Mouse (Mus musculus): ENCODE results near the gene Mlxipl.

Mlxipl gene

GRCm38 (mm10) chr5:135186621-135187348 is 97.1 kb downstream of the Mlxipl start, which contains the start of gene Baz1b:
TSS of gene Baz1b (plus strand) at chr5:135187264.
- peak; percentile 95 to 96 for DNase-seq

GRCm38 (mm10) chr5:135187349-135188213 is 97.9 kb downstream of the Mlxipl start:
- peak in 1 of 2 experiments; percentile 15 for DNase-seq
